Mouse (Mus musculus) stomach, embryonic 16.5 days (tissue): ENCODE results near the gene Adck2. TPM values are rescaled to one million over a fixed set of nuclear protein-coding genes. Genes with fewer than 3 reads are reported as not detected.

Experiments
- ATAC-seq: fragments of 200-750 bp; cut with Nextera tagmentation; 2 replicates; pipeline ENCODE4 v1.8.0; 2017; ENCODE audit warnings: moderate number of reproducible peaks, moderate TSS enrichment; ENCODE audit not compliant: insufficient read depth, low FRiP score
- H3K27ac ChIP-seq: fragments of 300-500 bp; sonication (generic); 2 replicates; pipeline ENCODE4 v1.5.1; 2014; ENCODE audit warnings: low read length
- H3K27me3 ChIP-seq: fragments of 300-500 bp; sonication (generic); 2 replicates; pipeline ENCODE4 v1.6.1; 2014; ENCODE audit warnings: low read length, control low read depth, mixed read lengths; ENCODE audit not compliant: control insufficient read depth, insufficient read depth
- H3K36me3 ChIP-seq: fragments of 300-500 bp; sonication (generic); 2 replicates; pipeline ENCODE4 v1.6.1; 2014; ENCODE audit warnings: low read length; ENCODE audit not compliant: control insufficient read depth, insufficient read depth
- H3K4me1 ChIP-seq: fragments of 300-500 bp; sonication (generic); 2 replicates; pipeline ENCODE4 v1.6.1; 2014; ENCODE audit warnings: low read length, control low read depth, mixed read lengths; ENCODE audit not compliant: control insufficient read depth, insufficient read depth
- H3K4me2 ChIP-seq: fragments of 300-500 bp; sonication (generic); 2 replicates; pipeline ENCODE4 v1.6.1; 2014; ENCODE audit warnings: low read depth, low read length, mixed read lengths
- H3K4me3 ChIP-seq: fragments of 300-500 bp; sonication (generic); replicated peaks from 2 replicates; pipeline ENCODE4 v1.5.1; 2014; ENCODE audit warnings: mild to moderate bottlenecking, low read length
- H3K9ac ChIP-seq: fragments of 300-500 bp; sonication (generic); 2 replicates; pipeline ENCODE4 v1.6.1; 2014; ENCODE audit warnings: low read length
- H3K9me3 ChIP-seq: fragments of 300-500 bp; sonication (generic); replicated peaks from 2 replicates; pipeline ENCODE4 v1.6.1; 2016; ENCODE audit warnings: low read length, control low read depth; ENCODE audit not compliant: control insufficient read depth
- WGBS: fragments of 180-500 bp; shearing (Covaris S2); extraction: QIAGEN DNeasy Blood & Tissue Kit; methylation state at CpG from one replicate; pipeline ENCODE4 v1.1.7; 2014; 5-methylcytosine and 5-hydroxymethylcytosine counted together
- polyA plus RNA-seq: library from polyadenylated mRNA; unstranded; fragments of >200 nt; fragmentation: Nextera tagmentation; extraction: Ambion mirVana; gene quantifications from 2 replicates; pipeline ENCODE4 v1.2.1, GENCODE M21; 2015

The Adck2 gene
- polyA plus RNA-seq, 1 experiment from 2014 or later: 33.5 TPM

DNA sequence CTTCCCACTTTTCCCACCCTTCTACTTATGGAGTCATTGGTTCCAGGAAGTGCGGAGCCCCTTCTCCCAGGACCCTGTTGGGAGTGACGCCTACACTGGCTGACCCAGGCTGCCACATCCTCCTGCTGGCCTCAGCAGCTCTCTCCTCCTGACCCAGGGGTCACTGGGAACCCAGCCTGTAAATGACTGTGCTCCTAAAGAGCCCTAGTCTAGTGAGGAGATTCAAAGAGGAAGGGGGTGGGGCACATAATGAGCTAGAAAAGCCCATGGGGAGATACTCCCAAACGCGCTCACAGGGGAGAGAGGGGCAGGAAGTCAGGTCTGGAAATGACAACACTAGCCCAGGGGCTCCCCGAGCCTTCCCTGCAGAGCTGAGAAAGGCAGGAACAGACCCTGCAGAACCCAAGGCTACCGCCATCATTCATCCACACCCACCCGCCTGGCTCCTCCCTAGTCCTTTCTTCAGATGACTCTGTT, 34.0 kb upstream of the Adck2 start:
- Histone ChIP-seq H3K27ac (peak overlapping the region; percentile 46), H3K9ac (no peak overlapping the region), H3K4me3 (no peak overlapping the region), H3K4me1 (peaks cover 49% of the 10 kb centered on the region), H3K36me3 (no peaks in the 10 kb centered on the region), H3K4me2 (peak overlapping the region; percentile 43), H3K27me3 (no peaks in the 10 kb centered on the region), H3K9me3 (no peaks in the 10 kb centered on the region)
- WGBS: 25% methylated on average over 7 of the region's 7 CpGs
- ATAC-seq: peak; percentile 48; the same call in 1 of the 2 replicates

DNA sequence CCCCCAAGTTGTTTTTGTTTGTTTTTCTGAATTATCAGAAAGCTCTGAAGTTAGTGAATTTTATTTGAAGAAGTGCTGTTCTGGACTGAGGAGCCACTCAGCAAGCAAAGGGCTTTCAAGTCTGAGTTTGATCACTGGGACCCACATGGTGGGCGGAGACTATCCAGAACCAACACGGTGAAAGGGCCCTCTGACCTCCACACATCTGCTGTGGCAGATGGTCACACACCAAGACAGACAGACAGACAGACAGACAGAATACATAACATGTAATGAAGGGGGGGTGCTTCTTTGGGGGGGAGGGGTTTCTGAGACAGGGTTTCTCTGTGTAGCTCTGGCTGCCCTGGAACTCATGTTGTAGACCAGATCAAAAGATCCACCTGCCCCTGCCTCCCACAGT, 33.1 kb upstream of the Adck2 start:
- Histone ChIP-seq H3K9ac (no peak overlapping the region), H3K27ac (peak overlapping the region; percentile 46; the same call in 1 of the 2 replicates), H3K4me2 (peak overlapping the region; percentile 43; the same call in 1 of the 2 replicates), H3K4me3 (no peak overlapping the region), H3K36me3 (no peaks in the 10 kb centered on the region), H3K27me3 (no peaks in the 10 kb centered on the region), H3K4me1 (peaks cover 49% of the 10 kb centered on the region), H3K9me3 (no peaks in the 10 kb centered on the region)
- ATAC-seq: no peak
- 50% methylated on average over 2 of the region's 2 CpGs for WGBS

DNA sequence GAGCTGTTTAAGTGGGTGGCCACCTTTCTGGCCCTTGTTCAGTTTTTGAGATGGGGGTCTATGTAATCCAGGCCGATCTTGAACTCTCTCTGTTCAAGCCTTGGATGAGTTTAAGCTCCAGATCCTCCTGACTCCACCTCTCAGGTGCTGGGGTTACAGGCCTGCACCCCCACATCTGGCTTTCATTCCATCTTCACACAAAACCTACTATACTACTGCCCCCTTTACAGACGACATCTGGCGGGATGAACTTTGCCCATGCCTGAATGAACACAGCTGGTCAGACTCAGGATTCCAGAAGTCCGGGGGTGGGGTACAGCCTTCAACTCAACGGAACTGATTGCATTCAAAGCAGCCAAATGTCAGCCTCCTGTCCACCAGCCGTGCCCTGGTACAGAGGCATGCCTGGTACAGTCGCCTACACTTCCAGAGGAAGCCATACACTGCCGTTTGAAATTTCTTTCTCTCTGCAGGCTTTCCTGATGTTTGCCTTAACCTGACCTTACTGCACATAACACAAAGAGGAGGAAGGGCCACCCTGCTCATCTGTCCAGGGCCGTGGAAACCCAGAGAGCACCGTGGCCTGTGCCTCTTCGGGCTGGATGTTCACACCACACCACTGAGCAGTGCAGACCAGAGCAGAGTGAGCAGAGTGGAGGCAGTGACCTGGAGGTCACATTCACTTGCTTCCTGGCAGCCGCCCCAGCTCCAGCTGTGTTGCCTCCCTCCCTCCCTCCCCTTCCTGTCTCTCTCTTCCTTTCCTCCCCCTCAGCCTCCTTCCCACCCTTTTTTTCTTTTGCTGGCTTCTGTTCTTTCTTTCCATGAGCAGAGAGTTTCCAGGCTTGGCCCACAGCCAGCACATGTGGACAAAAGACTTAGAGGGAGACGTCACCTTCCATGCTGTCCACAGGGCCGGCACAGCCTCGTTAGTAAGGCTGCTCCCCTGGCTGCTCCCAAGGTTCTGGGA, 30.8 kb upstream of the Adck2 start:
- Histone ChIP-seq H3K9me3 (no peaks in the 10 kb centered on the region), H3K36me3 (no peaks in the 10 kb centered on the region), H3K27ac (peak overlapping the region; percentile 87), H3K9ac (peak overlapping the region; percentile 41; the same call in 1 of the 2 replicates), H3K4me3 (no peak overlapping the region), H3K4me1 (peaks cover 52% of the 10 kb centered on the region), H3K27me3 (no peaks in the 10 kb centered on the region), H3K4me2 (peak overlapping the region; percentile 38; the same call in 1 of the 2 replicates)
- ATAC-seq: peak; percentile 86
- 14% methylated on average over 15 of the region's 15 CpGs for WGBS

DNA sequence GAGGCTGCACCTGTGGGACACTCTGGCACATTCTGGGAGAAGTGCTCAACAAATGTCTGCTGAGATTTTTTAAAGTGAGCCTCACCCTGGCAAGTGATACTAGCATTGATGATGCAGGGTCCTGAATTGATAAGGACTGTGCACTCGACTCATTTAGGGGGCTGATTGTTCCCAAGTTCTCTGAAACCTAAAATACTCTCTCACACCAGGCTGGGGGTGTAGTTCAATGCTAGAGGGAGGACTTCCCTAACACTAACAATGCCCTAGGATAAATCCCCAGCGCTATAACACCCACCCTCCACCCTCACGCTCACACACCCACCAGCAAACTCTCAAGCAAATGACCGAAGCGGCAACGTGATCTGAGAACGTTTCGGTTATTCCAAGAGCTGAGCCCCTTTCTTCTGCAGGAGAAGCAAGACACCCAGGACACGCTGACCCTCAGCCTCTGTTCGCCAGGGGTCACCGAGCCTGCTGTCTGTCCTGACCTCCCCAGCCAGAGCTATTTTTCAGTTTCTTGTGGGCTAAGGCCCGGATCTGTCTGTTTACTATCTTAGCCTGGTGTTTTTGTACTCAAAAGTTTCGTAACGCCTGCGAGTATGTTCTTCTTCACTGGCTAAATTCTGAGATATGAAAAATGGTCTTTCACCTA, 29.8 kb upstream of the Adck2 start:
- WGBS: 47% methylated on average over 15 of the region's 15 CpGs
- H3K4me3 ChIP-seq: no peak overlapping the region
- no peaks in the 10 kb centered on the region for H3K27me3 ChIP-seq
- no peaks in the 10 kb centered on the region for H3K36me3 ChIP-seq
- H3K4me2 ChIP-seq: no peak overlapping the region
- no peak for ATAC-seq
- H3K9ac ChIP-seq: peak overlapping the region; percentile 41; the same call in 1 of the 2 replicates
- H3K27ac ChIP-seq: peak overlapping the region; percentile 87
- H3K4me1 ChIP-seq: peaks cover 46% of the 10 kb centered on the region
- H3K9me3 ChIP-seq: no peaks in the 10 kb centered on the region

DNA sequence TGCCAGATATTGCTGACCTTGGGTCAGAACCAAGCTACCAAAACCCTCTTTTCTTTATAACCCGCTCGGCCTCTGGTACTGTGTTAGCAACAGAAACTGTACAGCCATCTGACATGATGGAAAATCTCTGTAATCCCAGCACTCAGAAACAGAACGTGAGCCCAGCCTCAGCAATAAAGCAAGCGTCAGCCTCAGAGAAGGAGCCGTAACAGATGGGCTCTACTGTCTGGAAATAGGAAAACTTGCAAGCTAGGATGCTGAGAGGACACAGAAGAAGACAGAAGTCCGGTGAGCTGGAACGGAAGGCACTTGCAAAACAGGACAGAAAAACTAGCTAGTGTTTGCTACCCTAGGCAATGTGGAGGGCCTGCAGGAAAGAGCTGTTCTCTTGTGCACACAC, 28.2 kb upstream of the Adck2 start:
- no peak overlapping the region for H3K27ac ChIP-seq
- no peak for ATAC-seq

DNA sequence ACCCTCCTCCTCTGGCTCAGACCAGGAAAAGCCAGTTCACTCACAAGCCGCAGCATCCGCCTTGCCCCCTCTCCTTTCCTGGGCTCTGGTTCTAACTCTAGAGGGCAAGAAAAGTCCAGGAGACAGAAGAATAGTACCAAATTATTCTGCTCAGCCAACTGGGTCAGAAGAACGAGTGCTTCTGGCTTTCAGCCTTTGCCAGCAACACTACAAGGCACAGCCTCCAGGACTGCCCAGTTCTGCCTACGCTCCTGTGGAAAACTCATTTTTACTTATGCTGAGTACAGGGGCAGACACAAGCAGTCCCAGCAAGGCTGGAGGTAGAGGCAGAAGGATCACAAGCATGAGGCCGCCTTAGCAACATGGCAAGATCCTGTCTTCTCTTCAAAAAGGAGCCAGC, 25.6 kb upstream of the Adck2 start:
- Histone ChIP-seq H3K4me1 (peaks cover 21% of the 10 kb centered on the region), H3K36me3 (no peaks in the 10 kb centered on the region), H3K27ac (no peak overlapping the region), H3K4me3 (no peak overlapping the region), H3K9me3 (no peaks in the 10 kb centered on the region), H3K4me2 (no peak overlapping the region), H3K27me3 (no peaks in the 10 kb centered on the region), H3K9ac (no peak overlapping the region)
- no peak for ATAC-seq
- 69% methylated on average over 5 of the region's 5 CpGs for WGBS

More for the DNA sequence above, 28.2 kb upstream of the Adck2 start:
- H3K36me3 ChIP-seq: no peaks in the 10 kb centered on the region
- H3K9me3 ChIP-seq: no peaks in the 10 kb centered on the region
- H3K4me2 ChIP-seq: no peak overlapping the region
- H3K4me1 ChIP-seq: peaks cover 30% of the 10 kb centered on the region
- no peak overlapping the region for H3K4me3 ChIP-seq
- H3K27me3 ChIP-seq: no peaks in the 10 kb centered on the region
- 80% methylated on average over 7 of the region's 7 CpGs for WGBS
- H3K9ac ChIP-seq: no peak overlapping the region

DNA sequence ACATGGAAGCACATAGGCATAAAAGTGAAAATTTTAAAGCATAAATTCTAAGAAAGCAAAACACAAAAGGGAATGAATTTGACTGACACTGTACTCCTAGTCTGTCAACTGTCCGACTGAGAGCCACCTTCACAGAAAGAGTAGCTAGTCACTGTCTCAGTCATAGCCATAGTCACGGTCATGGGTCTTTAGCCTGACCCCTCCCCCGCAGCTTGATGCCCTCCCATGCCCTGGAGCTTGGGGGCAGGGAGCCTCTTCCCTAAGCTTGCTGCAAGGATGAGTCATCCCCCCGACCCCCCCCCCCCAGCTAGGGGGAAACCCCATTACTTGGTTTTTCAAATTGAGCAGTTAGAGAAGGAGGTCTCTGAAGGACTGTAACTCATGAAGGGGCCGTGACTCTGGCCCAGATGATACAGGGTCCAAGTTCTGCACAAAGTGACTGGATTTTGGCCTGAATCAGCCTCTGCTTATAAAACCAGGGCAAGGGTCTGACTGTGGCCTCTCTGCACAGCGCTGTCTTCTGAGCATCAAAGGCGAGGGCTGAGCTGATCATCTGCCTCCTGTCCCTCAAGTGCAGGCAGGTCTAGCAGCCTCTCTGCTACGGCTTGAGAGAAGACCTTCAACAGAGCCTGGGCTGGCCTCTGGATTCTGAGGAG, 21.6 kb upstream of the Adck2 start:
- H3K4me2 ChIP-seq: no peak overlapping the region
- ATAC-seq: no peak
- 0 out of 2 replicates have a peak overlapping the region, but pooled peaks have one; percentile 21 for H3K27ac ChIP-seq
- WGBS: 59% methylated on average over 8 of the region's 8 CpGs
- peaks cover 21% of the 10 kb centered on the region for H3K4me1 ChIP-seq
- no peaks in the 10 kb centered on the region for H3K27me3 ChIP-seq
- no peak overlapping the region for H3K9ac ChIP-seq
- no peaks in the 10 kb centered on the region for H3K9me3 ChIP-seq
- H3K4me3 ChIP-seq: no peak overlapping the region
- H3K36me3 ChIP-seq: no peaks in the 10 kb centered on the region

DNA sequence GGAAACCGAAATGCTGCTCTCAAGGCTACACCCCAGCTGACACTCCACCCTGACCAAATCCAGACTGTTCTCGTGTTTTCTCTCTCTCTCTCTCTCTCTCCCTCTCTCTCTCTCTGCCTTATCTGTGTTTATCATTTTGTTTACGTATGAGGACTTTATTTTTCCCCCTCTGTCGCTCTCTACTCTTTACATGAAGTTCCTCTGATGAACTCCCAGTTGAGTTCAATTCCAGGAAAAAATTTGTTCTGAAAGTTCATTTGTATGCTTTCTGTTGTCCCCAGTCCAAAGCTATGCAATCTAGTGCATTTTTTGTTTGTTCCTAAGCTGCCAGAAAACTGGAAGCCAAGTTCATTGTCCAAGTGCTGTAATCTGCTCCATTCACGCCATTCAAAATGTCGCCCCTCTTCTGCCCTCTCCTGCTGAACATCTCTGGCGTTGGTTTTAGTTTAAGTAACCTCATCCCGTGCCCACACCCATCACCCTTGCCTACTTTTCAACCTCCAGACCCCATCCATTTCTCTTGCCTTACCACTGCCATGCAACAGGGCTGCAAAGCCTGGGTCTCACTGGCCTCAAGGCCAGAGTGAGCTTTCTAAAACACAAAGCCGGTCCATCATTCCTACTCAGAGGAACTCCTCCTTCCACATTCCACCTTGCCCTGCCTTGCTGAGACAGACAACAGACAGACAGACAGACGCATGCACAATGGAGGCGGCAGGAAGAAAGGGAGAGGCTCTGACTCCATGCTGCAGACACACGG, 18.6 kb upstream of the Adck2 start:
- H3K27ac ChIP-seq: peak overlapping the region; percentile 8; the same call in 1 of the 2 replicates
- H3K4me1 ChIP-seq: peaks cover 21% of the 10 kb centered on the region
- no peaks in the 10 kb centered on the region for H3K9me3 ChIP-seq
- H3K4me3 ChIP-seq: no peak overlapping the region; the same call in 1 of the 2 replicates
- no peaks in the 10 kb centered on the region for H3K27me3 ChIP-seq
- H3K9ac ChIP-seq: no peak overlapping the region; the same call in 1 of the 2 replicates
- ATAC-seq: no peak
- peak overlapping the region; percentile 67 for H3K4me2 ChIP-seq
- 50% methylated on average over 12 of the region's 12 CpGs for WGBS
- no peaks in the 10 kb centered on the region for H3K36me3 ChIP-seq
